Mouse (Mus musculus): ENCODE measurements around the gene Dgka. TPM values are rescaled to one million over a fixed set of nuclear protein-coding genes. Genes with fewer than 3 reads are reported as not detected.

Gene Dgka
- 4.5 and 5.3 TPM in 2 replicates for polyA plus RNA-seq (2012; ENCODE audit: low replicate concordance)

GRCm38 (mm10) chr10:128744680-128745601 is at the start of gene Dgka:
Gene Dgka, minus strand, starts transcription at chr10:128744855.

GRCm38 (mm10) chr10:128790398-128791124 is 45.9 kb upstream of the Dgka start, which contains the start of gene Mmp19:
Gene Mmp19, plus strand, starts transcription at chr10:128790910.

GRCm38 (mm10) chr10:128747646-128748251 is 3.1 kb upstream of the Dgka start, which contains the start of gene Pym1:
Gene Pym1, plus strand, starts transcription at chr10:128747889.

GRCm38 (mm10) chr10:128704491-128705316 is 40.0 kb downstream of the Dgka start, which contains the start of gene Cdk2:
Gene Cdk2, minus strand, starts transcription at chr10:128705031.

GRCm38 (mm10) chr10:128703895-128704294 is 40.8 kb downstream of the Dgka start, which contains the start of gene Pmel:
Gene Pmel, plus strand, starts transcription at chr10:128704195.

GRCm38 (mm10) chr10:128695992-128696807 is 48.5 kb downstream of the Dgka start, which contains the start of gene Rab5b:
Gene Rab5b, minus strand, starts transcription at chr10:128696264.

GRCm38 (mm10) chr10:128673763-128674468 is 70.7 kb downstream of the Dgka start, which contains the start of gene Suox:
Gene Suox, minus strand, starts transcription at chr10:128674073.

Other genes with a start within 250 kb of the Dgka start
- gene Myl6b, start 246.2 kb downstream of the Dgka start, polyA plus RNA-seq (2012; ENCODE audit: low replicate concordance), result 6.8 and 8.3 TPM in 2 replicates
- gene Esyt1, start 219.0 kb downstream of the Dgka start, polyA plus RNA-seq (2012; ENCODE audit: low replicate concordance), result 64.0 and 113 TPM in 2 replicates
- gene Zc3h10, start 197.1 kb downstream of the Dgka start, polyA plus RNA-seq (2012; ENCODE audit: low replicate concordance), result 17.8 and 33.1 TPM in 2 replicates
- 1,968 and 2,386 TPM in 2 replicates for gene Rpl41, start 195.6 kb downstream of the Dgka start, polyA plus RNA-seq (2012; ENCODE audit: low replicate concordance)
- 485 and 726 TPM in 2 replicates for gene Pa2g4, start 178.9 kb downstream of the Dgka start, polyA plus RNA-seq (2012; ENCODE audit: low replicate concordance)
- gene Erbb3, start 155.2 kb downstream of the Dgka start, polyA plus RNA-seq (2012; ENCODE audit: low replicate concordance), result 0.35 and 0.77 TPM in 2 replicates
- gene Rps26, start 118.1 kb downstream of the Dgka start, polyA plus RNA-seq (2012; ENCODE audit: low replicate concordance), result 275 and 2,118 TPM in 2 replicates
- gene Ikzf4, start 98.9 kb downstream of the Dgka start, polyA plus RNA-seq (2012; ENCODE audit: low replicate concordance), result 1.4 and 2.2 TPM in 2 replicates
- gene Suox, start 70.8 kb downstream of the Dgka start, polyA plus RNA-seq (2012; ENCODE audit: low replicate concordance), result 0.64 and 3.0 TPM in 2 replicates
- 9.7 and 12.3 TPM in 2 replicates for gene Rab5b, start 48.6 kb downstream of the Dgka start, polyA plus RNA-seq (2012; ENCODE audit: low replicate concordance)
- gene Pmel, start 40.7 kb downstream of the Dgka start, polyA plus RNA-seq (2012; ENCODE audit: low replicate concordance), result 0.14 TPM in 1 of 2 replicates, not detected in the other
- gene Cdk2, start 39.8 kb downstream of the Dgka start, polyA plus RNA-seq (2012; ENCODE audit: low replicate concordance), result 14.9 and 21.2 TPM in 2 replicates
- gene Pym1, start 3.0 kb upstream of the Dgka start, polyA plus RNA-seq (2012; ENCODE audit: low replicate concordance), result 178 and 186 TPM in 2 replicates
- gene Mmp19, start 46.1 kb upstream of the Dgka start, polyA plus RNA-seq (2012; ENCODE audit: low replicate concordance), result 0.26 and 0.43 TPM in 2 replicates
- 6.1 and 25.6 TPM in 2 replicates for gene Dnajc14, start 59.2 kb upstream of the Dgka start, polyA plus RNA-seq (2012; ENCODE audit: low replicate concordance)
- 0.89 and 1.4 TPM in 2 replicates for gene Tmem198b, start 59.5 kb upstream of the Dgka start, polyA plus RNA-seq (2012; ENCODE audit: low replicate concordance)
- 0.41 and 5.4 TPM in 2 replicates for gene Sarnp, start 72.5 kb upstream of the Dgka start, polyA plus RNA-seq (2012; ENCODE audit: low replicate concordance)
- gene Ormdl2, start 76.8 kb upstream of the Dgka start, polyA plus RNA-seq (2012; ENCODE audit: low replicate concordance), result 2.6 and 17.0 TPM in 2 replicates
- 1.5 and 1.6 TPM in 2 replicates for gene Gdf11, start 146.9 kb upstream of the Dgka start, polyA plus RNA-seq (2012; ENCODE audit: low replicate concordance)
- 0.96 and 1.1 TPM in 2 replicates for gene Cd63, start 156.1 kb upstream of the Dgka start, polyA plus RNA-seq (2012; ENCODE audit: low replicate concordance)
- 2.4 and 4.2 TPM in 2 replicates for gene Rdh5, start 178.0 kb upstream of the Dgka start, polyA plus RNA-seq (2012; ENCODE audit: low replicate concordance)
- gene Bloc1s1, start 179.2 kb upstream of the Dgka start, polyA plus RNA-seq (2012; ENCODE audit: low replicate concordance), result 24.2 and 33.3 TPM in 2 replicates
- gene Itga7, start 189.0 kb upstream of the Dgka start, polyA plus RNA-seq (2012; ENCODE audit: low replicate concordance), result 1.6 and 2.3 TPM in 2 replicates
- not detected in 2 replicates for gene Mettl7b, start 216.1 kb upstream of the Dgka start, polyA plus RNA-seq (2012; ENCODE audit: low replicate concordance)
- gene Olfr9, start 244.6 kb upstream of the Dgka start, polyA plus RNA-seq (2012; ENCODE audit: low replicate concordance), result not detected in 2 replicates